Mouse (Mus musculus) right cerebral cortex, postnatal 36 days (tissue): ENCODE measurements around the gene Hk1.

ENCODE experiments used
- DNase-seq, 2 experiments: peaks; one replicate each; pipeline ENCODE4 v3.0.0; 2022; ENCODE audit warnings: low spot score in 2 of 2, mixed read lengths in 1 of 2

The Hk1 gene

DNA sequence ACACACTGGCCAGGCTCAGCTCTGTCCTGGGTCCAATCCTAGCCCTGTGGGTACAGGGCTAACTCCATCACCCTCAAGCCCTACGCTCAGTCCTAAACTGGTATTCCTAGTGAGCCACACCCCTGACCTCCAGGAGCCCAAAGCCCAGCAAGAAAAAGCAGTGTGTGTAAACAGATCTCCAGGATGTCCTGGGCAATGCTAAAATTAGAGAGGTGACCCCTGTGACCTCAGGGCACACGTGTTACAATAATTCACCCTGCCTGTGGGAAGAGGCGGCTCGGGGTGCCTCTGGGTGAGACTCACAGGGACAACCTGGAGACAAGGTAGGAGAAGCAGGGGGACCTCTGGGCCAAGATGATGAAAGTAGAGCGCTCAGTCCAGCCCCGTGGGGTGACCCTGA, 155.5 kb downstream of the Hk1 start:
- DNase-seq: no peak

- DNase-seq: no peak
Observed at GRCm38 (mm10) chr10:62222777-62223176, 156.9 kb downstream of the Hk1 start.

DNA sequence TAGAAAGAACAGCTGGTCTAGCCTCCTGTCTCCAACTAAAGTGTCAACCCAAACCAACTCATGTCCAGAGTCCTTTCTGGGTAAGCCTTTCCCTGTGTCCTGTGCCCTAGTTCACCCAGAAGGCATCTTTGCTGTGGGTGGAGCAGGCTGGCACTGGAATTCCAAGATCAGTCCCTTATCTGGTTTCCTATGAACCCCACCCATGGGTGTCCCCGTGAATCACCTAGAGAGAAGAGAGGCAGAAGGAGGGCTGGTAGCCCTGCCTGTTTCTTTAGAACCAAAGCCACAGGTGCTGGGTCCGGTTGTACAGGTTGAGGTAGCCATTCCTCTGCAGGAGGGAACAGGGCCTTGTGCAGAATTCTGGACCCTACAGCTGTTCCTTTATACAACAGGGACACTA, 158.1 kb downstream of the Hk1 start:
- no peak for DNase-seq

GRCm38 (mm10) chr10:62220732-62221514, 158.8 kb downstream of the Hk1 start:
- no peak for DNase-seq
